Mouse (Mus musculus) liver, adult 2 months (tissue): ENCODE data around the gene Mrpl23. TPM values are rescaled to one million over a fixed set of nuclear protein-coding genes. Genes with fewer than 3 reads are reported as not detected.

Experiments used
- DNase-seq: peaks from one replicate; pipeline ENCODE4 v3.0.0-alpha.2; 2011; ENCODE audit warnings: low read depth, low spot score; ENCODE audit errors: extremely low read depth
- H3K27ac ChIP-seq: fragments of 200-500 bp; replicated peaks from 2 replicates; pipeline ENCODE4 v1.5.1; 2012; ENCODE audit warnings: low read depth, mild to moderate bottlenecking, control low read depth, inconsistent platforms, low read length; ENCODE audit not compliant: insufficient read depth
- H3K27me3 ChIP-seq: fragments of 200-500 bp; 2 replicates; pipeline ENCODE4 v1.6.1; 2012; ENCODE audit warnings: mild to moderate bottlenecking, moderate library complexity, low read length, inconsistent platforms; ENCODE audit not compliant: control insufficient read depth, insufficient read depth
- H3K36me3 ChIP-seq: fragments of 200-500 bp; 2 replicates; pipeline ENCODE4 v1.6.1; 2012; ENCODE audit warnings: low read length, inconsistent platforms; ENCODE audit not compliant: control insufficient read depth, insufficient read depth
- H3K4me1 ChIP-seq: fragments of 200-500 bp; 2 replicates; pipeline ENCODE4 v1.6.1; 2011; ENCODE audit warnings: low read length; ENCODE audit not compliant: control insufficient read depth, insufficient read depth
- H3K4me3 ChIP-seq: fragments of 200-500 bp; 2 replicates; pipeline ENCODE4 v1.5.1; 2011; ENCODE audit warnings: low read depth, mild to moderate bottlenecking, control low read depth, low read length, moderate library complexity; ENCODE audit not compliant: insufficient read depth
- H3K79me2 ChIP-seq: fragments of 200-500 bp; 2 replicates; pipeline ENCODE4 v1.6.1; 2012; ENCODE audit warnings: inconsistent platforms, mild to moderate bottlenecking, low read length, moderate library complexity; ENCODE audit not compliant: control insufficient read depth, insufficient read depth
- H3K9ac ChIP-seq: fragments of 200-500 bp; 2 replicates; pipeline ENCODE4 v1.6.1; 2012; ENCODE audit warnings: low read depth, mild to moderate bottlenecking, control low read depth, inconsistent platforms, low read length
- CTCF ChIP-seq: fragments of 200-500 bp; IDR thresholded peaks from 2 replicates; pipeline ENCODE4 v1.5.1; 2011; ENCODE audit warnings: low read depth, low read length, control low read depth
- POLR2A ChIP-seq: fragments of 200-500 bp; IDR thresholded peaks from 2 replicates; pipeline ENCODE4 v1.6.1; 2011; ENCODE audit warnings: low read length, control low read depth; ENCODE audit not compliant: insufficient read depth; ENCODE audit errors: extremely low read depth
- WGBS: fragments of 180-500 bp; shearing (Covaris S2); methylation state at CpG from one replicate; pipeline ENCODE4 v1.1.7; 2018; 5-methylcytosine and 5-hydroxymethylcytosine counted together
- polyA plus RNA-seq: library from polyadenylated mRNA; depleted of rRNA; stranded (reverse); fragments of >200 nt; gene quantifications from 2 replicates; pipeline ENCODE4 v1.2.3, GENCODE M21; 2012
- total RNA-seq: library from RNA; depleted of rRNA; stranded (reverse); fragments of >200 nt; gene quantifications from 2 replicates; pipeline ENCODE4 v1.2.3, GENCODE M21; 2014

Mrpl23 gene
- total and polyA plus RNA-seq, 2 experiments: 7.6 to 45.0 TPM

DNA sequence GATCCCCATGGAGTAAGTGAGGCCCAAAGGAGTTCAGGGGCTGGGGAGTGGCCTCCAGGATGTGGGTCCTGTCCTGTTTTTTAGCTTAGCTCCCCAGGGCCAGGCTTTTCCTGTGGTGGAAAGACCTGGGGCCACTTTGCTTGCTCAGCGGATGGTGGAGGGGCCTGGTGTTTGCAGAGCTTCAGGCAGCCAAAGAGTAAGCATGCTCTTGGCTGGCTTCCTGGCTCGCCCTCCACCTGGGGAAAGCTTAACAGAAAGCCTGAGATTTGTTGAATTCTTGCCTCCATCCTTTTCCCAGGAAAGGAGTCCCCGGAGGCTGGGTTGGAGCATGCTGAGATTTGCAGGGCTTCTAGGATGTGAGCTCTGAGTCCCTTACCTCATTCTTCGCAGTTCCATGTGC, 2.6 kb downstream of the Mrpl23 start:
- peak; percentile 19 for DNase-seq
- WGBS: 42% methylated on average over 4 of the region's 4 CpGs
- peak overlapping the region; percentile 63 for H3K27ac ChIP-seq
- no peak overlapping the region for H3K4me3 ChIP-seq
- no peaks in the 10 kb centered on the region for H3K36me3 ChIP-seq
- TF ChIP-seq CTCF: no peak
- TF ChIP-seq POLR2A: no peak
- H3K4me1 ChIP-seq: peaks cover 12% of the 10 kb centered on the region
- no peak overlapping the region for H3K9ac ChIP-seq
- H3K27me3 ChIP-seq: no peaks in the 10 kb centered on the region
- H3K79me2 ChIP-seq: no peaks in the 10 kb centered on the region

DNA sequence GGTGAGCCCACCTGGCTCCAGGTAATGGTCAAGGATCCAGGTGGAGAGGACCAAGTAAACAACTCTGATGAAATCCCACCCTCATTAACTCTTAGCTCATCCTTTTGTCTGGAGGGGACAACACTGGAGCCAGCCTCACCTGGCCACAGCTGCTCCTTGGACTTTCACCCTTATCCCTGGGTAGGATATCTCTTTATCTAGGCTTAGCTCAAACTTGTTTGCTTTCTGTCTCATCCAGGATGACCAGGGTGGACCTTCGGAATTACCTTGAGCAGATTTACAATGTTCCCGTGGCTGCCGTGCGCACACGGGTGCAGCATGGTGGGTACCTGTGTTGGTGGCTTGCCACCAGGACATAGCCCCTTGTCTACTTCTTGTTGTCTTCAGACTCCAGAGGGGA, 3.3 kb downstream of the Mrpl23 start:
- peak; percentile 83 for DNase-seq
- H3K27me3 ChIP-seq: no peaks in the 10 kb centered on the region
- TF ChIP-seq POLR2A: no peak
- no peak for TF ChIP-seq CTCF
- peak overlapping the region; percentile 63 for H3K27ac ChIP-seq
- H3K4me3 ChIP-seq: no peak overlapping the region
- H3K79me2 ChIP-seq: no peaks in the 10 kb centered on the region
- H3K9ac ChIP-seq: no peak overlapping the region
- WGBS: 39% methylated on average over 5 of the region's 5 CpGs
- no peaks in the 10 kb centered on the region for H3K36me3 ChIP-seq
- H3K4me1 ChIP-seq: peaks cover 12% of the 10 kb centered on the region

DNA sequence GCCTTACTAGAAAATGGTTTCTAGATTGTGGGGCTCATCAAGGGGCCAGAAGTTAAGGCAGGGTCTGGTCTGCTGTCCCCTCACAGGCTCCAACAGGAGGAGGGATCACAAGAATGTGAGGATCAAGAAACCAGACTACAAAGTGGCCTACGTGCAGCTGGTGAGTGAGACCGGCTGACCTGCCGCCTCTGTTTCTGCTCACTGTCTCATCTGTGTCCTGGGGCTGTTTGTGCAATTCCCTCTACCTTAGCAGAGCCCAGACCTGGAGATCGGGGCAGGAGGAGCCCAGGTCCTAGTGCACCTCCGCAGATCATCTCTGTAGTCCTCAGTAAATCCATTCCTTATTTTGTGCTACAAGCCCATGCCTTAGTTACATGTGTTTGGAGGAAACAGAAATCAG, 4.7 kb downstream of the Mrpl23 start:
- Histone ChIP-seq H3K79me2 (no peaks in the 10 kb centered on the region), H3K36me3 (0 out of 2 replicates have a peak, but pooled peaks cover 2% of the 10 kb centered on the region), H3K27ac (no peak overlapping the region), H3K4me3 (no peak overlapping the region), H3K27me3 (no peaks in the 10 kb centered on the region), H3K9ac (no peak overlapping the region), H3K4me1 (peaks cover 12% of the 10 kb centered on the region)
- WGBS: 79% methylated on average over 5 of the region's 5 CpGs
- no peak for DNase-seq
- no peak for TF ChIP-seq POLR2A
- no peak for TF ChIP-seq CTCF

DNA sequence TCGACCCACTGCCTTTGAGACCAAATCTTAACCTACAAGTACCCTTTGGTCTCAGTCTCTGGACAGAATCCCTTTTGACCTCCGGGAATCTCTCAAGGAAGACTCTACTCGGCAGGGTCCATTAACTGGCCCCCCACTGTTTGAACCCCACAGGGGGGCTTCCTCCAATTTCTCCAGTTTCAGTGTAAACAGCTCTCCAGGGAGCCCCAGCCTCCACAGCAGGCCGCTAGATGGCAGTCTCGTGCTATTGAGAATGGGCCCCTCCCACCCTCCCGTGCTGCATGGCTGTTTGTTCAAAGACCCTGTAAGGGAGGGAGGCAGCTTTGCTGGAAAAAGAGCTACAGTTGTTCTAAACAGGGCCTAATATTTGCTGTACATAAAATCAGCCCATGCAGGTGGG, 5.4 kb downstream of the Mrpl23 start:
- no peaks in the 10 kb centered on the region for H3K27me3 ChIP-seq
- WGBS: 18% methylated on average over 6 of the region's 6 CpGs
- no peak for DNase-seq
- H3K36me3 ChIP-seq: 0 out of 2 replicates have a peak, but pooled peaks cover 2% of the 10 kb centered on the region
- H3K79me2 ChIP-seq: no peaks in the 10 kb centered on the region
- peaks cover 12% of the 10 kb centered on the region for H3K4me1 ChIP-seq
- H3K27ac ChIP-seq: no peak overlapping the region
- no peak overlapping the region for H3K4me3 ChIP-seq
- no peak overlapping the region for H3K9ac ChIP-seq
- TF ChIP-seq POLR2A (no peak), CTCF (peak; percentile 76)

DNA sequence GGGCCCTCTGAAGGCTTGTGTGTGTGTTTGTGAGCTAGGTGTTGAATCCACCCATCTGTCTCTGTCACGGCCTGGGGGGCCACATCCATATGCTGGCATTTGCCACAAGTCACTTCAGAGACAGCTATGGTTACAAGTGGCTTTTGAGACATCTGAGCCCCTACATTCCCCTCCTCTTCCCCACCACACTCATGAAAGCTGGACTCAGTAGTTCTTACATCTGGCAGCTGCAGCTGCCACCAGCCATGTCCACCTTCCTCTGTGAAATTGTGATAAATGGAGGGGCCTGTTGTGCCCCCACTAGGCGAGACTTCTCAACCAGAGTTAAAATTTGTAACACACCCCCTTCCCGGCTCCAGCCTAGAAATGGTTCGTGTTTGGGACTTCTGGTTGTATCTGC, 5.8 kb downstream of the Mrpl23 start:
- Histone ChIP-seq H3K27ac (no peak overlapping the region), H3K9ac (no peak overlapping the region), H3K4me3 (no peak overlapping the region), H3K4me1 (peaks cover 12% of the 10 kb centered on the region), H3K27me3 (no peaks in the 10 kb centered on the region), H3K36me3 (0 out of 2 replicates have a peak, but pooled peaks cover 2% of the 10 kb centered on the region), H3K79me2 (no peaks in the 10 kb centered on the region)
- WGBS: 67% methylated on average over 4 of the region's 4 CpGs
- TF ChIP-seq POLR2A (no peak), CTCF (no peak)
- no peak for DNase-seq

DNA sequence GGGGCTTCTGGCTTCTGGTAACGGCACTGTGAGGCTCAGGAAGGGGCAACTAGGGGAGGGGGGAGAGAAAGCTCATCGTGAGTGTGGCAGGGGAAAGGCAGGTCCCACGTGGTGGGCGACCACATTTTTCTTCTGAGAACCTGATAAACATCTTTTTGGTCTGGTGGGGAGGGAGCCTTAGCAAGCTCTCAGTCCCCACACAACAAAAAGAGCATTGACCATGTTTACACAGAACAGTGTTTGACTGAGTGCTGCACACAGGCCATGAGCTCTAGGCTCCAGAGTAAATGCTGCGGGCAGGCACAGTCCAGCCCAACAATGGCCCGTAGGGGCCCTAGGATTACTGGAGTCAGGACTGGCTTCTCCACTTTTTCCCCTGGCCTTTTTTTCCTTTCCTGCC, 6.3 kb downstream of the Mrpl23 start:
- DNase-seq: no peak
- H3K9ac ChIP-seq: no peak overlapping the region
- WGBS: 46% methylated on average over 6 of the region's 6 CpGs
- H3K36me3 ChIP-seq: 0 out of 2 replicates have a peak, but pooled peaks cover 2% of the 10 kb centered on the region
- H3K27me3 ChIP-seq: no peaks in the 10 kb centered on the region
- H3K4me3 ChIP-seq: no peak overlapping the region
- H3K79me2 ChIP-seq: no peaks in the 10 kb centered on the region
- H3K27ac ChIP-seq: no peak overlapping the region
- TF ChIP-seq POLR2A: no peak
- TF ChIP-seq CTCF: no peak
- H3K4me1 ChIP-seq: peaks cover 12% of the 10 kb centered on the region
